Mouse (Mus musculus) midbrain, embryonic 13.5 days (tissue): Measurements from ENCODE around the gene Gm45837. TPM values are rescaled to one million over a fixed set of nuclear protein-coding genes. Genes with fewer than 3 reads are reported as not detected.

Experiments
- ATAC-seq: fragments of 200-750 bp; cut with Nextera tagmentation; 2 replicates; pipeline ENCODE4 v1.8.0; 2017; ENCODE audit warnings: mild to moderate bottlenecking, moderate TSS enrichment, moderate library complexity
- H3K27ac ChIP-seq: fragments of 300-500 bp; sonication (generic); 2 replicates; pipeline ENCODE4 v1.5.1; 2015; ENCODE audit warnings: inconsistent platforms, mild to moderate bottlenecking, moderate library complexity
- H3K27me3 ChIP-seq: fragments of 300-500 bp; sonication (generic); 2 replicates; pipeline ENCODE4 v1.6.1; 2015; ENCODE audit warnings: mild to moderate bottlenecking, inconsistent platforms
- H3K36me3 ChIP-seq: fragments of 300-500 bp; sonication (generic); 2 replicates; pipeline ENCODE4 v1.6.1; 2015; ENCODE audit warnings: mild to moderate bottlenecking, inconsistent platforms
- H3K4me1 ChIP-seq: fragments of 300-500 bp; sonication (generic); replicated peaks from 2 replicates; pipeline ENCODE4 v1.6.1; 2015; ENCODE audit warnings: inconsistent platforms
- H3K4me2 ChIP-seq: fragments of 300-500 bp; sonication (generic); replicated peaks from 2 replicates; pipeline ENCODE4 v1.6.1; 2015; ENCODE audit warnings: moderate library complexity, mild to moderate bottlenecking, inconsistent platforms
- H3K4me3 ChIP-seq: fragments of 300-500 bp; sonication (generic); replicated peaks from 2 replicates; pipeline ENCODE4 v1.5.1; 2015; ENCODE audit warnings: mild to moderate bottlenecking, inconsistent platforms
- H3K9ac ChIP-seq: fragments of 300-500 bp; sonication (generic); replicated peaks from 2 replicates; pipeline ENCODE4 v1.6.1; 2015; ENCODE audit warnings: mild to moderate bottlenecking, inconsistent platforms
- H3K9me3 ChIP-seq: fragments of 300-500 bp; sonication (generic); 2 replicates; pipeline ENCODE4 v1.6.1; 2016; ENCODE audit warnings: mild to moderate bottlenecking, inconsistent platforms
- WGBS: fragments of 180-500 bp; shearing (Covaris S2); methylation state at CpG from one replicate; pipeline ENCODE4 v1.1.7; 2015; 5-methylcytosine and 5-hydroxymethylcytosine counted together
- polyA plus RNA-seq: library from polyadenylated mRNA; unstranded; fragments of >200 nt; fragmentation: Nextera tagmentation; extraction: Ambion mirVana; gene quantifications from 2 replicates; pipeline ENCODE4 v1.2.1, GENCODE M21; 2015

Gene Gm45837
- polyA plus RNA-seq, 1 experiment from 2014 or later, result not detected

GRCm38 (mm10) chr7:101393694-101394504, 16.8 kb upstream of the Gm45837 start:
- Histone ChIP-seq H3K4me2 (no peak overlapping the region), H3K4me3 (no peak overlapping the region), H3K27ac (no peak overlapping the region), H3K36me3 (no peaks in the 10 kb centered on the region), H3K27me3 (no peaks in the 10 kb centered on the region), H3K4me1 (peaks cover 21% of the 10 kb centered on the region), H3K9me3 (no peaks in the 10 kb centered on the region), H3K9ac (no peak overlapping the region)
- 41% methylated on average over 8 of the region's 8 CpGs for WGBS
- ATAC-seq, result peak; percentile 58

- Histone ChIP-seq H3K27ac (no peak overlapping the region), H3K4me3 (no peak overlapping the region), H3K9me3 (no peaks in the 10 kb centered on the region), H3K9ac (no peak overlapping the region), H3K27me3 (no peaks in the 10 kb centered on the region), H3K4me1 (peaks cover 21% of the 10 kb centered on the region), H3K4me2 (no peak overlapping the region), H3K36me3 (no peaks in the 10 kb centered on the region)
- ATAC-seq, result no peak
- WGBS, result 75% methylated on average over 3 of the region's 3 CpGs
Measured at GRCm38 (mm10) chr7:101394569-101394968, 16.1 kb upstream of the Gm45837 start.

GRCm38 (mm10) chr7:101395471-101395870, 15.2 kb upstream of the Gm45837 start:
- Histone ChIP-seq H3K9ac (no peak overlapping the region), H3K36me3 (no peaks in the 10 kb centered on the region), H3K4me2 (no peak overlapping the region), H3K9me3 (no peaks in the 10 kb centered on the region), H3K27ac (no peak overlapping the region), H3K27me3 (no peaks in the 10 kb centered on the region), H3K4me3 (no peak overlapping the region), H3K4me1 (peaks cover 21% of the 10 kb centered on the region)
- ATAC-seq, result no peak
- WGBS, result 84% methylated on average over 2 of the region's 2 CpGs

GRCm38 (mm10) chr7:101397175-101397574, 13.5 kb upstream of the Gm45837 start:
- no peak for ATAC-seq
- Histone ChIP-seq H3K36me3 (no peaks in the 10 kb centered on the region), H3K27ac (no peak overlapping the region), H3K4me1 (peaks cover 21% of the 10 kb centered on the region), H3K27me3 (no peaks in the 10 kb centered on the region), H3K4me3 (no peak overlapping the region), H3K9me3 (no peaks in the 10 kb centered on the region), H3K4me2 (no peak overlapping the region), H3K9ac (no peak overlapping the region)
- 88% methylated on average over 4 of the region's 4 CpGs for WGBS

GRCm38 (mm10) chr7:101401510-101401909, 9.2 kb upstream of the Gm45837 start:
- WGBS, result 93% methylated on average over 7 of the region's 7 CpGs
- Histone ChIP-seq H3K9ac (no peak overlapping the region), H3K4me1 (no peaks in the 10 kb centered on the region), H3K36me3 (no peaks in the 10 kb centered on the region), H3K4me2 (no peak overlapping the region), H3K9me3 (no peaks in the 10 kb centered on the region), H3K27me3 (no peaks in the 10 kb centered on the region), H3K4me3 (no peak overlapping the region), H3K27ac (no peak overlapping the region)
- no peak for ATAC-seq

GRCm38 (mm10) chr7:101403831-101404230, 6.9 kb upstream of the Gm45837 start:
- no peak for ATAC-seq
- H3K4me2 ChIP-seq, result no peak overlapping the region
- H3K4me3 ChIP-seq, result no peak overlapping the region
- whole genome bisulfite sequencing, result 92% methylated on average over 5 of the region's 5 CpGs
- H3K9me3 ChIP-seq, result no peaks in the 10 kb centered on the region
- no peak overlapping the region for H3K9ac ChIP-seq
- no peaks in the 10 kb centered on the region for H3K4me1 ChIP-seq
- H3K36me3 ChIP-seq, result no peaks in the 10 kb centered on the region
- no peak overlapping the region for H3K27ac ChIP-seq
- no peaks in the 10 kb centered on the region for H3K27me3 ChIP-seq

- H3K9ac ChIP-seq, result no peak overlapping the region
- H3K4me3 ChIP-seq, result no peak overlapping the region
- peak; percentile 13 for ATAC-seq
- H3K4me1 ChIP-seq, result peaks cover 23% of the 10 kb centered on the region
- H3K4me2 ChIP-seq, result no peak overlapping the region
- no peaks in the 10 kb centered on the region for H3K36me3 ChIP-seq
- H3K9me3 ChIP-seq, result no peaks in the 10 kb centered on the region
- H3K27ac ChIP-seq, result no peak overlapping the region
- peaks cover 5% of the 10 kb centered on the region; the same call in 1 of the 2 replicates for H3K27me3 ChIP-seq
Measured at GRCm38 (mm10) chr7:101412796-101413195, 2.1 kb downstream of the Gm45837 start.

- ATAC-seq, result no peak
- H3K4me3 ChIP-seq, result no peak overlapping the region
- 55% methylated on average over 4 of the region's 4 CpGs for WGBS
- H3K9me3 ChIP-seq, result no peaks in the 10 kb centered on the region
- no peak overlapping the region for H3K4me2 ChIP-seq
- no peak overlapping the region for H3K9ac ChIP-seq
- no peak overlapping the region for H3K27ac ChIP-seq
- H3K4me1 ChIP-seq, result peaks cover 28% of the 10 kb centered on the region
- peaks cover 13% of the 10 kb centered on the region; the same call in 1 of the 2 replicates for H3K27me3 ChIP-seq
- H3K36me3 ChIP-seq, result no peaks in the 10 kb centered on the region
Measured at GRCm38 (mm10) chr7:101414209-101414608, 3.5 kb downstream of the Gm45837 start.

- WGBS, result 25% methylated on average over 7 of the region's 7 CpGs
- H3K27ac ChIP-seq, result peak overlapping the region; percentile 63
- no peaks in the 10 kb centered on the region for H3K9me3 ChIP-seq
- H3K4me3 ChIP-seq, result no peak overlapping the region
- peaks cover 34% of the 10 kb centered on the region for H3K4me1 ChIP-seq
- H3K36me3 ChIP-seq, result no peaks in the 10 kb centered on the region
- H3K27me3 ChIP-seq, result peaks cover 19% of the 10 kb centered on the region
- no peak overlapping the region for H3K4me2 ChIP-seq
- H3K9ac ChIP-seq, result no peak overlapping the region
- ATAC-seq, result peak; percentile 55
Measured at GRCm38 (mm10) chr7:101414661-101415511, 4.2 kb downstream of the Gm45837 start.

- WGBS, result 28% methylated on average over 8 of the region's 8 CpGs
- H3K9ac ChIP-seq, result no peak overlapping the region
- H3K4me2 ChIP-seq, result no peak overlapping the region
- peaks cover 25% of the 10 kb centered on the region for H3K27me3 ChIP-seq
- H3K9me3 ChIP-seq, result no peaks in the 10 kb centered on the region
- H3K4me3 ChIP-seq, result no peak overlapping the region
- peaks cover 40% of the 10 kb centered on the region for H3K4me1 ChIP-seq
- peak overlapping the region; percentile 63; the same call in 1 of the 2 replicates for H3K27ac ChIP-seq
- no peaks in the 10 kb centered on the region for H3K36me3 ChIP-seq
- ATAC-seq, result peak; percentile 51
Measured at GRCm38 (mm10) chr7:101415512-101416100, 4.9 kb downstream of the Gm45837 start.

GRCm38 (mm10) chr7:101416391-101416790, 5.7 kb downstream of the Gm45837 start:
- Histone ChIP-seq H3K9ac (no peak overlapping the region), H3K4me1 (peaks cover 48% of the 10 kb centered on the region), H3K9me3 (no peaks in the 10 kb centered on the region), H3K4me2 (no peak overlapping the region), H3K27ac (no peak overlapping the region), H3K4me3 (no peak overlapping the region), H3K27me3 (peaks cover 29% of the 10 kb centered on the region), H3K36me3 (no peaks in the 10 kb centered on the region)
- 72% methylated on average over 5 of the region's 5 CpGs for WGBS
- ATAC-seq, result no peak
